Mouse (Mus musculus) G1E (cell line): ENCODE measurements around the gene Cdkn1b. TPM values are rescaled to one million over a fixed set of nuclear protein-coding genes. Genes with fewer than 3 reads are reported as not detected.
A peak's percentile ranks its signal among the peaks of the same experiment; 100 is the strongest.

Source experiments
- ATAC-seq: 2 replicates; pipeline ENCODE4 v1.8.0; 2016; ENCODE audit warnings: mild to moderate bottlenecking; ENCODE audit not compliant: insufficient number of reproducible peaks, poor library complexity, low FRiP score, severe bottlenecking; ENCODE audit errors: extremely low read depth
- DNase-seq: peaks from one replicate; pipeline ENCODE4 v3.0.0; 2012; ENCODE audit warnings: low spot score
- H3K27me3 ChIP-seq: 2 replicates; pipeline ENCODE4 v1.6.1; 2012; ENCODE audit warnings: mild to moderate bottlenecking, low read length, inconsistent platforms; ENCODE audit not compliant: insufficient read depth
- H3K36me3 ChIP-seq: replicated peaks from 2 replicates; pipeline ENCODE3; 2012; ENCODE audit warnings: mild to moderate bottlenecking, inconsistent platforms
- H3K4me1 ChIP-seq: 2 replicates; pipeline ENCODE4 v1.6.1; 2012; ENCODE audit warnings: low read depth, low read length, inconsistent platforms, mixed read lengths; ENCODE audit not compliant: insufficient read depth
- H3K4me3 ChIP-seq: 2 replicates; pipeline ENCODE4 v1.5.1; 2012; ENCODE audit warnings: low read depth, mild to moderate bottlenecking, inconsistent platforms, low read length, moderate library complexity, mixed read lengths
- H3K9me3 ChIP-seq: replicated peaks from 2 replicates; pipeline ENCODE4 v1.6.1; 2012; ENCODE audit warnings: inconsistent platforms
- CTCF ChIP-seq: IDR thresholded peaks from 2 replicates; pipeline ENCODE4 v1.5.1; 2012; ENCODE audit warnings: low read depth, low read length, inconsistent platforms, mixed read lengths
- GATA1 ChIP-seq: IDR thresholded peaks from 2 replicates; pipeline ENCODE4 v1.6.1; 2012; ENCODE audit warnings: borderline replicate concordance, low read length, inconsistent platforms, mixed read lengths
- GATA2 ChIP-seq: IDR thresholded peaks from 2 replicates; pipeline ENCODE4 v1.6.1; 2012; ENCODE audit warnings: low read depth, low read length, inconsistent platforms, borderline replicate concordance
- POLR2AphosphoS5 ChIP-seq: IDR thresholded peaks from 2 replicates; pipeline ENCODE4 v1.6.1; 2012; ENCODE audit warnings: low read depth, low read length, inconsistent platforms; ENCODE audit not compliant: insufficient replicate concordance
- TAL1 ChIP-seq: conservative IDR thresholded peaks from 2 replicates; pipeline ENCODE4 v1.6.1; 2012; ENCODE audit warnings: low read depth, low read length, inconsistent platforms, mixed read lengths
- polyA plus RNA-seq: library from polyadenylated mRNA; stranded (reverse); fragments of >175 nt; gene quantifications from 2 replicates; pipeline ENCODE4 v1.2.3, GENCODE M21; 2012
- total RNA-seq, 2 experiments: library from RNA; stranded (forward) in 1 of 2; stranded (reverse) in 1 of 2; fragments of 200-1000 nt in 1 of 2; fragments of >200 nt in 1 of 2; fragmentation: Nextera tagmentation in 1 of 2; gene quantifications; 2 replicates each; pipeline ENCODE4 v1.2.3; 2014 to 2017

Cdkn1b gene
- total and polyA plus RNA-seq, 3 experiments = 34.8 to 88.8 (median 87.1) TPM

- Histone ChIP-seq H3K4me1 (peaks cover 8% of the 10 kb centered on the region; the same call in 1 of the 2 replicates), H3K9me3 (no peaks in the 10 kb centered on the region), H3K36me3 (peaks cover 16% of the 10 kb centered on the region), H3K27me3 (no peaks in the 10 kb centered on the region), H3K4me3 (no peak overlapping the region)
- DNase-seq = no peak
- TF ChIP-seq GATA1 (no peak), TAL1 (no peak), GATA2 (no peak), POLR2AphosphoS5 (no peak)
- ATAC-seq = no peak
Observed at GRCm38 (mm10) chr6:134887711-134888449, 32.3 kb upstream of the Cdkn1b start.

- DNase-seq = no peak
- Histone ChIP-seq H3K36me3 (peaks cover 18% of the 10 kb centered on the region), H3K4me3 (no peak overlapping the region), H3K9me3 (no peaks in the 10 kb centered on the region), H3K27me3 (no peaks in the 10 kb centered on the region), H3K4me1 (peaks cover 8% of the 10 kb centered on the region; the same call in 1 of the 2 replicates)
- no peak for TF ChIP-seq GATA2
- TF ChIP-seq TAL1 = no peak
- TF ChIP-seq GATA1 = no peak
- TF ChIP-seq CTCF = no peak
- TF ChIP-seq POLR2AphosphoS5 = no peak
- ATAC-seq = no peak
Observed at GRCm38 (mm10) chr6:134888563-134889017, 31.6 kb upstream of the Cdkn1b start.

- Histone ChIP-seq H3K9me3 (no peaks in the 10 kb centered on the region), H3K27me3 (no peaks in the 10 kb centered on the region), H3K4me3 (no peak overlapping the region), H3K4me1 (peaks cover 8% of the 10 kb centered on the region; the same call in 1 of the 2 replicates), H3K36me3 (peaks cover 20% of the 10 kb centered on the region)
- no peak for DNase-seq
- no peak for ATAC-seq
- no peak for TF ChIP-seq CTCF
- TF ChIP-seq POLR2AphosphoS5 = no peak
- no peak for TF ChIP-seq GATA1
- TF ChIP-seq GATA2 = no peak
- no peak for TF ChIP-seq TAL1
Observed at GRCm38 (mm10) chr6:134889763-134890162, 30.4 kb upstream of the Cdkn1b start.

GRCm38 (mm10) chr6:134890436-134890835, 29.8 kb upstream of the Cdkn1b start:
- no peak for TF ChIP-seq GATA2
- TF ChIP-seq TAL1 = no peak
- no peak for TF ChIP-seq POLR2AphosphoS5
- no peak for TF ChIP-seq CTCF
- no peak for TF ChIP-seq GATA1
- Histone ChIP-seq H3K36me3 (peaks cover 22% of the 10 kb centered on the region), H3K9me3 (no peaks in the 10 kb centered on the region), H3K4me1 (peaks cover 9% of the 10 kb centered on the region; the same call in 1 of the 2 replicates), H3K27me3 (no peaks in the 10 kb centered on the region), H3K4me3 (no peak overlapping the region)
- DNase-seq = no peak
- no peak for ATAC-seq

- TF ChIP-seq TAL1 = no peak
- no peak for TF ChIP-seq POLR2AphosphoS5
- TF ChIP-seq GATA1 = no peak
- no peak for TF ChIP-seq CTCF
- no peak for TF ChIP-seq GATA2
- Histone ChIP-seq H3K36me3 (peaks cover 26% of the 10 kb centered on the region), H3K4me1 (peaks cover 30% of the 10 kb centered on the region), H3K27me3 (no peaks in the 10 kb centered on the region), H3K4me3 (peak overlapping the region; percentile 84), H3K9me3 (no peaks in the 10 kb centered on the region)
- DNase-seq (no peak), ATAC-seq (no peak)
Observed at GRCm38 (mm10) chr6:134896570-134897436, 23.4 kb upstream of the Cdkn1b start.

- no peaks in the 10 kb centered on the region for H3K9me3 ChIP-seq
- ATAC-seq = peak; percentile 74
- DNase-seq = peak; percentile 84
- H3K36me3 ChIP-seq = peaks cover 26% of the 10 kb centered on the region
- H3K4me1 ChIP-seq = peaks cover 30% of the 10 kb centered on the region
- no peak for TF ChIP-seq GATA2
- TF ChIP-seq GATA1 = no peak
- TF ChIP-seq POLR2AphosphoS5 = no peak
- H3K27me3 ChIP-seq = no peaks in the 10 kb centered on the region
- H3K4me3 ChIP-seq = peak overlapping the region; percentile 84
Observed at GRCm38 (mm10) chr6:134897443-134898094, 22.6 kb upstream of the Cdkn1b start.
